Mouse (Mus musculus): Measurements from ENCODE around the gene Fpr3.
A peak's percentile ranks its signal among the peaks of the same experiment; 100 is the strongest.
"Not testable (repeated sequence)": the region's sequence is repeated elsewhere in the genome, so short reads cannot be mapped to it uniquely, and the experiment has no call there.

Fpr3 gene

GRCm38 (mm10) chr17:17883840-17884239, 3.8 kb upstream of the Fpr3 start, which contains the start of gene Fpr1:
Fpr1 (minus strand) TSS chr17:17883940.
- no peak for DNase-seq (ENCODE audit: low spot score)

- DNase-seq (ENCODE audit: low spot score): no peak
Measured at GRCm38 (mm10) chr17:17889732-17890425, 2.2 kb downstream of the Fpr3 start.

GRCm38 (mm10) chr17:17896039-17896438, 8.4 kb downstream of the Fpr3 start:
- DNase-seq (ENCODE audit: low spot score): no peak

GRCm38 (mm10) chr17:17899268-17899667, 11.6 kb downstream of the Fpr3 start:
- DNase-seq (ENCODE audit: low spot score): no peak

GRCm38 (mm10) chr17:17900768-17901167, 13.1 kb downstream of the Fpr3 start:
- no peak for DNase-seq (ENCODE audit: low spot score)

- DNase-seq (ENCODE audit: low spot score): peak; percentile 47
Measured at GRCm38 (mm10) chr17:17909636-17910421, 22.2 kb downstream of the Fpr3 start.

GRCm38 (mm10) chr17:17912618-17913017, 25.0 kb downstream of the Fpr3 start:
- DNase-seq (ENCODE audit: low spot score): not testable (repeated sequence)

- DNase-seq (ENCODE audit: low spot score): no peak
Measured at GRCm38 (mm10) chr17:17917376-17917775, 29.7 kb downstream of the Fpr3 start.

- no peak for DNase-seq (ENCODE audit: low spot score)
Measured at GRCm38 (mm10) chr17:17917782-17918181, 30.1 kb downstream of the Fpr3 start.

- no peak for DNase-seq (ENCODE audit: low spot score)
Measured at GRCm38 (mm10) chr17:17973443-17973842, 85.8 kb downstream of the Fpr3 start.

- DNase-seq (ENCODE audit: low spot score): not testable (repeated sequence)
Measured at GRCm38 (mm10) chr17:17981232-17981631, 93.6 kb downstream of the Fpr3 start.

GRCm38 (mm10) chr17:18004752-18005151, 117.1 kb downstream of the Fpr3 start:
- DNase-seq (ENCODE audit: low spot score): no peak

All from urinary bladder, postnatal 10 days (tissue).